Mouse (Mus musculus) forebrain, embryonic 11.5 days (tissue): ENCODE measurements around the gene Isyna1. TPM values are rescaled to one million over a fixed set of nuclear protein-coding genes. Genes with fewer than 3 reads are reported as not detected.

Source experiments
- ATAC-seq: fragments of 200-750 bp; cut with Nextera tagmentation; replicated peaks from 2 replicates; pipeline ENCODE4 v1.8.0; 2017; ENCODE audit warnings: moderate TSS enrichment; ENCODE audit not compliant: low FRiP score
- DNase-seq: peaks from one replicate; pipeline ENCODE4 v3.0.0-alpha.2; 2017; ENCODE audit warnings: low spot score
- H3K27ac ChIP-seq: fragments of 300-500 bp; sonication (generic); 2 replicates; pipeline ENCODE4 v1.5.1; 2014; ENCODE audit warnings: low read depth, low read length
- H3K27me3 ChIP-seq: fragments of 300-500 bp; sonication (generic); 2 replicates; pipeline ENCODE4 v1.6.1; 2014; ENCODE audit warnings: mild to moderate bottlenecking, low read length, mixed read lengths; ENCODE audit not compliant: control insufficient read depth, insufficient read depth
- H3K36me3 ChIP-seq: fragments of 300-500 bp; sonication (generic); 2 replicates; pipeline ENCODE4 v1.6.1; 2014; ENCODE audit warnings: mild to moderate bottlenecking, low read length, moderate library complexity, mixed read lengths; ENCODE audit not compliant: control insufficient read depth, insufficient read depth
- H3K4me1 ChIP-seq: fragments of 300-500 bp; sonication (generic); replicated peaks from 2 replicates; pipeline ENCODE4 v1.6.1; 2014; ENCODE audit warnings: low read length, mixed read lengths; ENCODE audit not compliant: control insufficient read depth, insufficient read depth
- H3K4me2 ChIP-seq: fragments of 300-500 bp; sonication (generic); 2 replicates; pipeline ENCODE4 v1.6.1; 2014; ENCODE audit warnings: low read depth, mild to moderate bottlenecking, low read length, moderate library complexity, mixed read lengths; ENCODE audit not compliant: severe bottlenecking
- H3K4me3 ChIP-seq: fragments of 300-500 bp; sonication (generic); 2 replicates; pipeline ENCODE4 v1.5.1; 2014; ENCODE audit warnings: low read depth, low read length
- H3K9ac ChIP-seq: fragments of 300-500 bp; sonication (generic); 2 replicates; pipeline ENCODE4 v1.6.1; 2014; ENCODE audit warnings: low read length
- H3K9me3 ChIP-seq: fragments of 300-500 bp; sonication (generic); 2 replicates; pipeline ENCODE4 v1.6.1; 2016; ENCODE audit warnings: low read length, mixed read lengths; ENCODE audit not compliant: control insufficient read depth
- WGBS: fragments of 180-500 bp; shearing (Covaris S2); extraction: QIAGEN DNeasy Blood & Tissue Kit; methylation state at CpG from one replicate; pipeline ENCODE4 v1.1.7; 2014; 5-methylcytosine and 5-hydroxymethylcytosine counted together
- polyA plus RNA-seq: library from polyadenylated mRNA; unstranded; fragments of >200 nt; fragmentation: Nextera tagmentation; extraction: Ambion mirVana; gene quantifications from 2 replicates; pipeline ENCODE4 v1.2.1, GENCODE M21; 2014

The Isyna1 gene
- polyA plus RNA-seq, 1 experiment from 2014 or later: 109 TPM

- Histone ChIP-seq H3K27me3 (no peaks in the 10 kb centered on the region; the same call in 1 of the 2 replicates), H3K4me2 (peak overlapping the region; percentile 91), H3K27ac (peak overlapping the region; percentile 25; the same call in 1 of the 2 replicates), H3K36me3 (no peaks in the 10 kb centered on the region; the same call in 1 of the 2 replicates), H3K4me1 (peaks cover 47% of the 10 kb centered on the region), H3K9me3 (no peaks in the 10 kb centered on the region; the same call in 1 of the 2 replicates), H3K9ac (peak overlapping the region; percentile 74), H3K4me3 (peak overlapping the region; percentile 46)
- 5% methylated on average over 67 of the region's 68 CpGs for WGBS
- ATAC-seq: no peak
- DNase-seq: peak; percentile 71
These were observed 3.5 kb downstream of the Isyna1 start for GRCm38 (mm10) chr8:70597417-70598272.

- peak overlapping the region; percentile 46 for H3K4me3 ChIP-seq
- no peaks in the 10 kb centered on the region; the same call in 1 of the 2 replicates for H3K9me3 ChIP-seq
- no peaks in the 10 kb centered on the region; the same call in 1 of the 2 replicates for H3K36me3 ChIP-seq
- peak overlapping the region; percentile 91 for H3K4me2 ChIP-seq
- peak overlapping the region; percentile 74 for H3K9ac ChIP-seq
- under 1% methylated on average over 29 of the region's 29 CpGs for WGBS
- H3K27me3 ChIP-seq: no peaks in the 10 kb centered on the region; the same call in 1 of the 2 replicates
- H3K4me1 ChIP-seq: peaks cover 47% of the 10 kb centered on the region
- DNase-seq (peak; percentile 94), ATAC-seq (peak; percentile 35)
- peak overlapping the region; percentile 25; the same call in 1 of the 2 replicates for H3K27ac ChIP-seq
These were observed 4.1 kb downstream of the Isyna1 start for GRCm38 (mm10) chr8:70598283-70598682.

DNA sequence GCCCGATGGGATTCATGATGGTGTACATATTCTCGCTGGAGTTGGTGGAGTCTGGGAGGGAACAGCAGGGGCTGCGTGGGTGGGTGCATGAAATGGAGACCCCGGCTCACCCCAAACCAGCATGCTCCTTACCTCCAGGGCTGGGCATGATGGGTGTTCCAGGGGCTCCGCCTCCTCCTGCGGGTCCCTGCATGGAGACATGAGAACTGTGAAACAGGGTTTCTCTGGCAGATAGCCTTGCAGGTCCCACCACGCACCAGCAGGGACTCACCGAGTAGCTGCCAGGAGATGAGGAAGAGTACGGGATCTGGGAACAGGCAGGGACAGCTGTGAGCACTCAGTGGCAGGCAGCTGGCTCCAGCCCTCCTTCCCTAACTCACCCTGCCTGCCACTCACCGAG lies 4.5 kb downstream of the Isyna1 start:
- WGBS: 13% methylated on average over 10 of the region's 10 CpGs
- Histone ChIP-seq H3K4me3 (peak overlapping the region; percentile 46), H3K4me2 (peak overlapping the region; percentile 91), H3K27ac (no peak overlapping the region), H3K36me3 (no peaks in the 10 kb centered on the region; the same call in 1 of the 2 replicates), H3K4me1 (peaks cover 43% of the 10 kb centered on the region), H3K9me3 (no peaks in the 10 kb centered on the region; the same call in 1 of the 2 replicates), H3K9ac (peak overlapping the region; percentile 74), H3K27me3 (no peaks in the 10 kb centered on the region; the same call in 1 of the 2 replicates)
- no peak for ATAC-seq
- DNase-seq: no peak

DNA sequence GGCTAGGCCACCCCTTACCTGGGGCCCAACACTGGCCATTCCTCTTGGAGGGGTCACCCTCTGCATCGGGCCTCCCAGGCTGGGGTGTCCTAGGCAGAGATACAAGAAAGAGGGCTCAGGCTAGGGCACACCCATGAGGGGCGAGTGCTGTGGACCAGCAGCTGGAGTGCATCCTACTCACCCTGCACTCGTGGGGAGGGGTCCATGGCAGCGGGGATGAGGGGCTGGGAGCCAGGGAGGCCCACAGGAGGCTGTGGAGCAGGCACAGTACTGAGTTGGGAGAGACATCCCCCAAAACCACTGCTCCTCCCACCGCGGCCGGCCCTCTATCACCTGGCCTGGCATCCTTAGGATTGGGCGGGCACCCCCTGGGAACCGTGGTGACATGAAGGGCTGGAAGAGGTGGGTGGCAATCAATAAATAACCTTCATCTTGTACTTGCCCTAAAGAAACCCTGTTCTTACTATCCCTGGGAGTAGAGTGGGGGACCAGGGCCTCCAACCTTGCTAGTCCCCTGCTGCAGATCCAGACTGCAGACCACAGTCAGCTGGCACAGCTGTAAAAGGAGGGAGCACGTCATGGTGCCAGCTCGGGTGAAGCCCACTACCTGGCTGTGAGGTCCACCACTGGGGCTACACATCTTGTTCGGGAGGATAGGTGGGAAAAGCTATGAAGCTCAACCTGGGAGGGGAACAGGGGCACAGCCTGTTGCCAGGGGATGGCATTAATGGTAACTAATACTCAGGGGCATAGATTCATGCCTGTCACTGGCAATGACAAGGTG lies 5.5 kb downstream of the Isyna1 start:
- WGBS: 86% methylated on average over 12 of the region's 12 CpGs
- Histone ChIP-seq H3K9ac (no peak overlapping the region), H3K4me2 (no peak overlapping the region), H3K36me3 (no peaks in the 10 kb centered on the region; the same call in 1 of the 2 replicates), H3K4me1 (peaks cover 41% of the 10 kb centered on the region), H3K27ac (no peak overlapping the region; the same call in 1 of the 2 replicates), H3K9me3 (no peaks in the 10 kb centered on the region; the same call in 1 of the 2 replicates), H3K4me3 (no peak overlapping the region), H3K27me3 (no peaks in the 10 kb centered on the region; the same call in 1 of the 2 replicates)
- DNase-seq: no peak
- ATAC-seq: no peak

- Histone ChIP-seq H3K27me3 (no peaks in the 10 kb centered on the region; the same call in 1 of the 2 replicates), H3K4me1 (peaks cover 33% of the 10 kb centered on the region), H3K9ac (peak overlapping the region; percentile 32), H3K36me3 (no peaks in the 10 kb centered on the region; the same call in 1 of the 2 replicates), H3K27ac (peak overlapping the region; percentile 91), H3K4me3 (peak overlapping the region; percentile 18; the same call in 1 of the 2 replicates), H3K4me2 (peak overlapping the region; percentile 51), H3K9me3 (no peaks in the 10 kb centered on the region; the same call in 1 of the 2 replicates)
- peak; percentile 22; the same call in 1 of the 2 replicates for ATAC-seq
- DNase-seq: no peak
- 14% methylated on average over 10 of the region's 10 CpGs for WGBS
These were observed 6.5 kb downstream of the Isyna1 start for GRCm38 (mm10) chr8:70600473-70601270.

GRCm38 (mm10) chr8:70601271-70601649 lies 7.1 kb downstream of the Isyna1 start:
- no peaks in the 10 kb centered on the region for H3K36me3 ChIP-seq

DNA sequence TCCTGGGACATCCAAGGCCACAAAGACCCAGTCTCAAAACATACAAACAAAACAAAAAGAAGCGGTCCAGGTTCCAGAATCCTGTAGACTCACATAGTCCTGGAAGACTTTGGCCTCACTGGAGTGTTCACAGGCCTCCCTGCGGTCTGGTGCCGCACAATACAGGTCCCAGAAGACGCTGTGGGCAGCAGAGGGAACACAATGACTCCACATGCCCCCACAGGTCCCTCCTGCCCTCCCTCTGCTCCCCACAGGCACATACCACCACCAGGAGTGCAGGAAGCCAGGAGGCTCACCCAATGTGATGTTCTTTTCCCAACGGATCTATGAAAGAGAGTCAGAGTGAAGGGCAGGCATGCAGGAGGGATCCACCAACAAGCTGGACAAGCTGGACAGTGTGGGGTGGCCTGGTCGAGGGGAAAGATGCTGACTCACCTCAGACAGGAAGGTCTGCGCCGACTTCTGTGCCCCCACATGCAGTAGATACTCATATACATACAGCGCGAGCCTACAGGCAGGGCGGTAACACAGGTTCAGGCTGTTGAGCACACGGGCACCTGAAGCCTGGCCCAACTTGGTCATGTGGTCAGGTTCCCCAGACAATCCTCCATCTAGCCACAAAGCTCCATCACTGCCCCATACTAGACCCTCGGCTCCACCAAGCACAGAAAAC lies 8.1 kb downstream of the Isyna1 start:
- Histone ChIP-seq H3K36me3 (no peaks in the 10 kb centered on the region), H3K27ac (no peak overlapping the region), H3K4me1 (peaks cover 40% of the 10 kb centered on the region), H3K4me2 (no peak overlapping the region), H3K9ac (no peak overlapping the region), H3K27me3 (no peaks in the 10 kb centered on the region), H3K4me3 (no peak overlapping the region), H3K9me3 (no peaks in the 10 kb centered on the region; the same call in 1 of the 2 replicates)
- DNase-seq (no peak), ATAC-seq (no peak)
- WGBS: 95% methylated on average over 13 of the region's 13 CpGs

More at GRCm38 (mm10) chr8:70601271-70601649, 7.1 kb downstream of the Isyna1 start:
- no peaks in the 10 kb centered on the region; the same call in 1 of the 2 replicates for H3K9me3 ChIP-seq
- peaks cover 36% of the 10 kb centered on the region for H3K4me1 ChIP-seq
- ATAC-seq: peak; percentile 77
- H3K9ac ChIP-seq: peak overlapping the region; percentile 32
- peak overlapping the region; percentile 18; the same call in 1 of the 2 replicates for H3K4me3 ChIP-seq
- WGBS: under 1% methylated on average over 26 of the region's 26 CpGs
- DNase-seq: peak; percentile 97
- peak overlapping the region; percentile 91 for H3K27ac ChIP-seq
- no peaks in the 10 kb centered on the region for H3K27me3 ChIP-seq
- peak overlapping the region; percentile 51 for H3K4me2 ChIP-seq
